Mouse (Mus musculus): Measurements from ENCODE around the gene Wfdc3.

Gene Wfdc3

DNA sequence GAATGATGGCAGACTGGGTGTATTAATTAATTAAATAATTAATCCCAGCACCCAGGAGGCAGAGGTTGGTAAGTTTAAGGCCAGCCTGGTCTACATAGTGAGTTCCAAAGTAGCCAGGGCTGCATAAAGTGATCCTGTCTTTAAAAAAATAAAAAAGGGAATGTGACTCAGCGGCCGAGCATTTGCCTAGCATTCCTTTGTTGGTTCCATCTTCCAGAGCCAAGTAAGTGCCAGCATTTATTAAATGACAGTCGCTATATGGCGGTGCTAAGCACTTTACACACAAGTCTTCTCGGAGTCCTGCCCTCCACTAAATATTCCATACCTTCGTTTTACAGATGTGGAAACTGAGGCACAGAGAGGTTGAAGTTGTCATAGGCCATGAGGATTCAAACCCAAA is 30.4 kb upstream of the Wfdc3 start:
- no peak for DNase-seq (ENCODE audit: low spot score in 2 of 2)

DNA sequence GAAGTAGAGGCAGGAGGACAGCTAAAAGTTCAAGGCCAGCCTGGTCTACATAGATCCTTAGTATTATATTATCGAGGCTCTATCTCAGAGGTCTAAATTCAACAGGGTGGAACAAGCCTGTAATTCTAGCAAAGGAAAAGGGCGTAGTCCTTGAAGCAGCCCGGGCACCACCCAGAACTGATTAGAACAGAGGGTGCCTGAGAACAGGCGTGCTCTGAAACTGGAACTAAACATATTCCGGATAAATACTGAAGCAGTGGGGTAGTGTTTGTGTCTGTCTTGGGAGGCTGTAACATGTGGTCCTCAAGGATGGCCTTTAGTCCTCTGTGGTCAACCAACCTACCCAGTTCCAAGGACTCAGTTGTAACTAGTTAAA is 28.2 kb upstream of the Wfdc3 start:
- no peak for DNase-seq (ENCODE audit: low spot score in 2 of 2)

DNA sequence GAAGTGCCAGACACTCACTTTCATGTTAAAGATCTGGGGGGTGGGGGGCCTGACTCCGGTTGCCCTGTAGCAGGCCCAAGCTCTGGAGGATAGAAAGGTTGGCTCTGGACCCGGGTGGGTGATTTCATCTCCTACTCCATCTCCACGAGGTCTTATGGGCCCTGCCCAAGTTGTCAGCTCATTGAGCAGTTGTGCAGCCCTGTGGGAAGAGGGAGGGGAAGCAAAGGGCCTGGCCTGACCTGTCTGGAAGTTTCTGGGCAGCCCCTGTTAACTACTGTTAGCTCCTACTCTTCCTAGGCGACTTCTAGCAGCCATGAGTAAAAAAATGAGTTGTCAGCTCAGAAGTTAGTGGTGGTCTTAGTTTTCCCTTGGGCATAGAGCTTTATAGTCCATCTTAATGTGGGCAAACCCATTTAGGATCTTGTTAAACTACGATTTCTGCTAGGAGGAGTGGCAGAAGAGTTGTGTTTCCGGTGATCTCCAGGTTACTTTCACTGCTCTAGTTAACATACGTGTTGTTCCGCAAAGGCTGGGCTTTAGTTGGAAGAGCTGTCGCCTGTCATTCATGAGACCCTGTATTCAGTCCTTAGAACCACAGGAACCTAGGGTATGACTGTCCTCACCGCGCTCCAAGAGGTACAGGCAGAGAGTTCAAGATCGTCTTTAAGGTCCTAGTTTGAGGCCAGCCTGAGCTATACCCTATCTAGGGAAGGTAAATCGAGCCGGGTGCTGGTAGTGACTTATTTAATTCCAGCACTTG is 27.7 kb upstream of the Wfdc3 start:
- DNase-seq (ENCODE audit: low spot score in 2 of 2), result no peak

DNA sequence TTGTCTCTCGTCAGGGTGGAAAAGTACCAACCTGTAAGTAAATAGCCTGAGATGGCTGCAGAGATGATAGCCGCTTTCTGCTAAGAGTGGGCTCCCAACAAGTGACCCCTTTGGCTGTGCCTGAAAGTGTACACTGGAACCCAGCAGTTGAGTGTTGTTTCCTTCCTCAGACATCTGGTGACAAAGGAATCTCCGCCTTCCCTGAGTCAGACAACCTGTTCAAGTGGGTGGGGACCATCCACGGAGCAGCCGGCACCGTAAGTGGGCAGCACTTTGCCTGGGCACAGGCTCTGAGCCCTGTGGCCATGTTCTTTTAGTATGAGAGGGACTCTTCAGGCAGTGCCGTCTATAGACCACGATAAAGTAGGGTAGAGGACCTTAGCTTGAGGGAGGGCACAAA is 25.4 kb upstream of the Wfdc3 start:
- no peak for DNase-seq (ENCODE audit: low spot score in 2 of 2)

DNA sequence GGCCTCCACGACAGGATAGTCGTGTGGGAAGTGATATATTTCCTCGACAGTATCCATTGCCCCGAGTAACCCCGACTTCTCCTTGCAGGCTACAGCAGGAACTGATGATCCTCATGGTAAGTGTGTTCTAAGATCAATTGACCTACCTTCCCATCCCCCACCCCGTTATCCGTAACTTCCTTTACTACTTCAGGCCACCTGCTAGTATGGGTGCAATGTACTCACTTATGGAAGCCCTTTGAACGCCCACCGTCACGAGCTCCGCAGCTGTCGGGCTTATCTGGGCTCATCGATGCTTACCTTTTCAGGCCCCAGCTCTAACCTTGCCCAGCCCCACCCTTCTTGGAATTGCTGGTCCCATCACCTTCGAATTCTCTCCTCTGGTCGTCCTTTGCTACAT is 24.5 kb upstream of the Wfdc3 start:
- DNase-seq (ENCODE audit: low spot score in 2 of 2), result no peak

- peak; percentile 97 to 98 for DNase-seq (ENCODE audit: low spot score in 2 of 2)
Measured at GRCm38 (mm10) chr2:164769258-164770037, 23.7 kb upstream of the Wfdc3 start, which contains the start of gene Ube2c. Gene Ube2c (plus strand): TSS chr2:164769898.

- DNase-seq (ENCODE audit: low spot score in 2 of 2), result no peak
Measured at GRCm38 (mm10) chr2:164767812-164768540, 22.2 kb upstream of the Wfdc3 start.

DNA sequence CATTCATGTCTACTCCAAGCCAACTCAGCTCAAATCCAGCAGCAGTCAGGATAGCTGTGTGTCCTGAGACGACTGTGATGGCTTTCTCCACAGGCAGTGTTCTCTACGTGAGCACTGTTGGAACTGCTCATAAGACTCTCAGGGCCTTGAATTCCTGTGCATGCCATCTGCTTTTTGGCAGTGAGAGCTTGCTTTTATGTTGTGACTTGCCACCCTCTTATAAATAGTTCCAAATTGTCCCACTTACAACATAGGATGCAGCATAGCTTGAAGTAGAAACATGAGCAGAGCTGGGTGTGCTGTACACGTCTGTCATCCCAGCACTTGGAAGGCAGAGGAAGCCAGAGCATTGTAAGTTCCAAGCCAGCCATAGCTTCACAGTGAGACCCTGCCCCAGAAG is 20.1 kb upstream of the Wfdc3 start:
- DNase-seq (ENCODE audit: low spot score in 2 of 2), result no peak

DNA sequence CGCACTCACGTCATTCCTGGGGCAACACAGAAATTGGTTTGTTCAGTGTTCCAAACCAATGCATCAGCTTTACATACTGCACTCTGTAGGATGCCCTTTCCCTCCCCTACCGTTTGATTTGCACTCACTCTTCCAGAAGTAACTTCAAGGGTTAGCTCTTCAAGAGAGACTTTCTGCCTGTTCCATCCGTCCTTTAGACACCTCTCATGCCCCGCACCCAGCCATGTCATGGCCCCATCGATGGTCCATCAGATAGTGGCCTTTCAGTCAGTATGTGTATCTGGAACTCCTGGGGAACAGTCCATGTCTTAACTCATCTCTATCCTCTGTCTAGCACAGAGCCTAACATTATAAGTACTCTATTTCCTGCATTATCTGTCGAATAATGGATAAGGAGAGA is 16.9 kb upstream of the Wfdc3 start:
- DNase-seq (ENCODE audit: low spot score in 2 of 2), result no peak

- DNase-seq (ENCODE audit: low spot score in 2 of 2), result no peak
Measured at GRCm38 (mm10) chr2:164761971-164762370, 16.2 kb upstream of the Wfdc3 start.

GRCm38 (mm10) chr2:164761502-164761901 is 15.8 kb upstream of the Wfdc3 start:
- DNase-seq (ENCODE audit: low spot score in 2 of 2), result no peak

GRCm38 (mm10) chr2:164760059-164760833 is 14.5 kb upstream of the Wfdc3 start:
- DNase-seq (ENCODE audit: low spot score in 2 of 2), result no peak

DNA sequence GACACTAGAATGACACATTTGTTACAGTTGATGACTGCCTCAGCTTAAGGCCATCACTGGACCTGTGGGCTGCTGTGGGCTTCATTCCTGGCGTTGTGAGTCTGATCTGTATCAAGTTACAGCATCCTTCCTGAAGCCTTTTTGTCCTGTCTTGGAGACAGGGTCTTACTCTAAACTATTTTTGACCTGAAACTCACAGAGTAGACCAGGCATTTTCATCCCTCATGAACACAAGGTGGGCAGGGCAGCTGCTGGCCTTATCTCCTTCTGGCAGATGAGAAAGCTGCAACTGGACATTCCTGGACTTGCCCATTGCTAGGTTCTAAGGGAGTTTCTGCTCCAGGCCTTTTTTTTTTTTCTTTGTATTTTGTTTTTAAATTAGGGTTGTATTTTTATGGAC is 13.0 kb upstream of the Wfdc3 start:
- no peak for DNase-seq (ENCODE audit: low spot score in 2 of 2)

GRCm38 (mm10) chr2:164757841-164758240 is 12.1 kb upstream of the Wfdc3 start:
- DNase-seq (ENCODE audit: low spot score in 2 of 2), result no peak

- no peak for DNase-seq (ENCODE audit: low spot score in 2 of 2)
Measured at GRCm38 (mm10) chr2:164754800-164755199, 9.1 kb upstream of the Wfdc3 start.

DNA sequence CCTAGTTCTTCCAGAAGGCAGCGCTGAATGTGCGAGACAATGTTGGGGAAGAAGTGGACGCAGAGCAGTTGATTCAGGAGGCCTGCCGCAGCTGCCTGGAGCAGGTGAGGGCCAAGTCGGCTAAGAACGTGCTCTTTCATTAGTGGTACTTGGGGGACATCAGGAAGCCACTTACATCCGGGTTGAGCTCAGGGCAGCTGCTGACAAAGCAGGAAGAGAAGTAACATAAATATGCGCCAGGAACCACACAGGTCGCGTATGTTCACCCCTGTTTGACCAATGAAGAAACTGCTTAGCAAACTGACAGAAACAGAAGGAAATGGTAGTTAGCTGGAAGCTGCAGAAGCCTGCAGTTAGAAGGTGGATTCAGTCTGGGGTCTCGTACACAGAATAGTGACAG is 8.4 kb upstream of the Wfdc3 start:
- DNase-seq (ENCODE audit: low spot score in 2 of 2), result no peak

GRCm38 (mm10) chr2:164752454-164752853 is 6.7 kb upstream of the Wfdc3 start:
- DNase-seq (ENCODE audit: low spot score in 2 of 2), result no peak

DNA sequence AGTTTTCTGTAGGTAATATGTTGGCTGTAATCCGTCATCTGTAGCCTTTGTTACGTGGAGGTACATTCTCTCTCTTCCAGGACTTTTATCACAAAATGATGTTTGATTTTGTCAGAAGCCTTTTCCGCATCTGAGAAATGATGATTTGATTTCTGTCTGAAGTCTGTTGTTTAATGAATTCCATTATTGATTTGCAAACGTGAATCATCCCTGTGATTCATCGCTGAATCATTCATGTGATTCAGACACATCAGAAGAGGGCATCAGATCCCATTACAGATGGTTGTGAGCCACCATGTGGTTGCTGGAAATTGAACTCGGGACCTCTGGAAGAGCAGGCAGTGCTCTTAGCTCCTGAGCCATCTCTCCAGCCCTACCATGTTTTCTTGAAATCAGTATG is 3.3 kb upstream of the Wfdc3 start:
- DNase-seq (ENCODE audit: low spot score in 2 of 2), result no peak

- DNase-seq (ENCODE audit: low spot score in 2 of 2), result no peak
Measured at GRCm38 (mm10) chr2:164748191-164748590, 2.5 kb upstream of the Wfdc3 start.

GRCm38 (mm10) chr2:164746693-164747092 is 962 bp upstream of the Wfdc3 start:
- DNase-seq (ENCODE audit: low spot score in 2 of 2), result no peak

DNA sequence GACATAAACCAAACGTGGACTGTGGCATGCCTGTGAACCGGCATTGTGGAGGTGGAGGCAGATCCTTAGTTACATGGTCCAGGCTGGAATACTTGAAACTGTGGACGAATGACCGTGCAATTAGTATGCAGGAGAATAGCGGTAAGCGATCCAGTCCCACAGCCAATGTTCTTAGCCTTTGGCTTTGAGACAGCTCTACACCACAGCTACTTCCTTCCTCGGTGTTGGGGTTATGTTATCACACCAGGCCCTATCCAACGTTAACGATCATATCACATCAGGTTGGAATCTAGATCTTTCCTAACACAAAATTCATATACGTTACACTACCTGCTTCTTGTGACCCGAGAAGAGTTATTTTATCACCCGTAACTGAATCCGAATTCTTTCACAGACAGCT is 744 bp downstream of the Wfdc3 start:
- DNase-seq (ENCODE audit: low spot score in 2 of 2), result no peak

DNA sequence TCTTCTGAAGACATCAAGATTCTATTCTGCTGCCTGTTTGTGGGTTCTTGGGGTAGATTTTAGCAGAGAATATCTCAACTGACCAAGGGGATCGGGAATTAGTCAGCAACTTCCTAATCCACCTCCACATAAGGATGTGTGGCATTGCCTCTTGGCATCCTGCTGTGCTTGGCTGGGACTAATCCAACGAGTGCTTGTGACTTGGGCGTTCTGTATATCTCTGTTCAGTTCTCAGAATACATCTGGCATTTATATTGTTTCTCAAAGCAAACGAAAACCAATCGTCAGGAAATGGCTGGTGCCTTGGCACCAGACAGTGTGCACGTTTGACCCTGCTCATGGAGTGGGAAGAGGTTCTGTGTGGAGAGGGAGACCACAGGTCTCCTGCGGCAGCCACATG is 5.9 kb downstream of the Wfdc3 start:
- no peak for DNase-seq (ENCODE audit: low spot score in 2 of 2)

All from urinary bladder, postnatal 4 days (tissue).